Mouse (Mus musculus): ENCODE results near the gene Tmem120b. TPM values are rescaled to one million over a fixed set of nuclear protein-coding genes. Genes with fewer than 3 reads are reported as not detected.

Gene Tmem120b
- polyA plus RNA-seq, 1 experiment from 2014 or later: 10.3 TPM

DNA sequence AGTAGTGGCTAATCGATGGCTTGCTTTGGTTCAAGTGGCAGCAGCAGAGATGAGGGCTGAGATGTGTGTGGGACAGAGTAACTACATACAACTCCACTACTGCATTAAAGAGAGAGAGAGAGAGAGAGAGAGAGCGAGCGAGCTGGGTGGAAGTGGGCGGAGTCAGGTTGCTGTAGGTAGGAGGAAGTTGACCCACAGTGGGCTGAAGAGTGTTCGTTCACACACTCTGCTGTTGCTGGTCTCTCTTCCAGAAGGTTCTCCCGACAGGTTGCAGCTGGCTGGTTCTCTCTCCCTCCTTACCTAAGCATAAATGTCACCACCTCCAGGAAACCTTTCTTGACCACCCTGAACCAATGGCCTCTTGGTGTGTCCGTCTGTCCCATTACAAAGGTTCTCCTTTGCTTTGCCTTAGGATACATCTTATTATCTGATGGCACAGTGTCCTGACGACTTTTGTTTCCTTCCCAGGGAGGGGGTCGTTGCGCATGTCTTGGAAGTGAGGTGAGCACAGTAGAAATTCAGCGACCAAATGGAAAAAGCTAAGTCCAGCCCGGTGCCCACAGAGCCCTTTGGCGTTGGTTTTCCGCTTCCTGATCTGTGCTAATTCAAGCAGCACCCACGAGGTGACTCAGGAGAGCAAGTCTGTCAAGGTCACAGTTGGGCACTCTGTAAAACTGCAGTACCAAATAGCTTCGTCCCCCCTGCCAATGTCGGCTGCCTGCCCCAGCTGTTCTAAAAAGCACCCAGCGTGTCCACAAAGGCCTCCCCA, 57.6 kb downstream of the Tmem120b start:
- Histone ChIP-seq H3K27me3 (ENCODE audit: low read depth, poor library complexity, severe bottlenecking) (0 out of 2 replicates have a peak, but pooled peaks cover 2% of the 10 kb centered on the region), H3K27ac (replicated peaks) (no peak overlapping the region), H3K4me1 (peaks cover 7% of the 10 kb centered on the region), H3K4me3 (no peak overlapping the region), H3K36me3 (peaks cover 75% of the 10 kb centered on the region), H3K9me3 (replicated peaks) (no peaks in the 10 kb centered on the region; the same call in 1 of the 2 replicates)
- 89% methylated on average over 18 of the region's 18 CpGs for WGBS
- DNase-seq (ENCODE audit: low spot score): no peak

DNA sequence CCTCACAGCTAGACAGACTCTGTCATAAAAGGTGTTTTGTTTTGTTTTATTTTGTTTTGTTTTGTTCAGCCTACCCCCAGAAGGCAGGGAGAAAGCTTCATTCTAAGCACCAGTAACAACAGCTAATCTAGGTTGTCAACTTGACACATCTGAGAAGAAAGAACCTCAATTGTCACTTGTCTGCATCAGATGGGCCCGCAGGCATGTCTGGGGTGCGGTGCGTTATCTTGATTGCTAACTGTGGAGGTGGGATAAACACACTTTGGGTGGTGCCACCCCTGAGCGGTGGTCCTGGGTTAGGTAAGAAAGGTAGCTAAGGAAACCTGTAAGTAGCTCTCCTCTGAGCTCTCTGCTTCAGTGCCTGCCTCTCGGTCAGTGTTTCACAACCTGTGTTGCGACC, 58.8 kb downstream of the Tmem120b start:
- no peaks in the 10 kb centered on the region; the same call in 1 of the 2 replicates for H3K9me3 ChIP-seq (replicated peaks)
- peaks cover 14% of the 10 kb centered on the region for H3K27me3 ChIP-seq (ENCODE audit: low read depth, poor library complexity, severe bottlenecking)
- DNase-seq (ENCODE audit: low spot score): no peak
- H3K4me1 ChIP-seq: peaks cover 10% of the 10 kb centered on the region
- 90% methylated on average over 6 of the region's 6 CpGs for WGBS
- no peak overlapping the region for H3K4me3 ChIP-seq
- no peak overlapping the region for H3K27ac ChIP-seq (replicated peaks)
- H3K36me3 ChIP-seq: peaks cover 87% of the 10 kb centered on the region

DNA sequence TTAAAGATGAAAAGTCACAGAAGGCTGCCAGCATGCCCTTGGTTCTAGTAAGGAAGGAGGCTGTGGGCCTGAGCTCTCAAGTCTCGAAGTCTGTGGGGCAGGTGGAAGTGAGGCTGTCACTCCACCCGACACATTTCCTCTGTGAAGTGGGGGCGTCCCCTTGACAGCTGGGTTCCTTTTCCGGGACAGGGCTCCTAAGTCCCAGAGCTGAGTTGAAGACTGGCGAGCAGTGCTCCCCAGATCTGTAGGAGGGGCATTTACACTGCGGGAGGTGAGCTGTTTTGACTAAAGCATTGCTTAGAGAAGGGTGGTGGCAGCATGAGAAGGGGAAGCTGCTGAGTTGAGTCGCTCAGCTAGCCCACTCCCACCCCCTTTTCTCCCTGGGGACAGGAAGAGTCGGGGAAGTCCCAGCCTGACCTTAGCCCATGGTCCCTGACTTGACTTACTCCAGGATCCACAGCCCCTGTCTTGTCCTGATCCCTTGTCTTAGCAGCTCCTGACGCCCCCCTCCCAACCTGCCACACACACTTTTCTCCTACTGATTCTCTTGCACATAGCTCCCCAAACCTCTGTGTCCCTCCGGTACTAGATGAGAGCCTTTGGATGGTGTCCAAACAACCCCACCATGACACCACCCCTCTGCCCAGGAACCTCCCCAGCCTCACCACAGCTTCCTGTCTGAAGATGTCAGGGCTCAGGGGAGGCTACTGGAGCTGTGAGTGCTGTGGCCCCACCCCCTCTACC, 60.4 kb downstream of the Tmem120b start:
- peaks cover 75% of the 10 kb centered on the region for H3K36me3 ChIP-seq
- H3K4me1 ChIP-seq: peaks cover 25% of the 10 kb centered on the region
- WGBS: 61% methylated on average over 10 of the region's 10 CpGs

DNA sequence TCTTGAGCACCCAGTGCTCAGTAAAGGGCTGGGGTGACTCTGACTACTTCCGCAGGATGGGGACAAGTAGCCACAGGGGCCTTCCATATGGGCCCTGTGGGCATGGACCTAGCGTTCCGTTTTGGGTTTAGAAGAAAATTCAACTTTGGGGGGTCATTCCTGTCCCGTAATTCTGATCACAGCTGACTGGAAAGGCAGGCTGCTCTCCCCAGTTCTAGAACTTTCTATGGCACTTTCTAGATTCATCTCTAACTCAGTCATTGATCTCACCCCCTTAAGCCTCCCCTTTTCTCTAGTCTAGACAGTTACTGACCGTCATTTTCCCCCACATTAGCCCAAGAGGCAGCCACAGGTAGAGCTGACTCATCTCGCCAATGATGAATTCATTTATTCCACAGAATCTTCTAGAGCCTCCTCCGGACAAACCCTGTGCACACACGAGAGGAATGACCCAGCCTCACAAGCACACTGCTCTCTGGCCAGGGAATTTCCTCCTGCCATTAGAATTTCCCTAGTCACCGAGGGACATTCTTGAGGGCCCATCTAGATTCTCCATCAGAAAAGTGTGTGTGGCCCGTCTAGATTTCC, 61.0 kb downstream of the Tmem120b start:
- Histone ChIP-seq H3K4me1 (peaks cover 32% of the 10 kb centered on the region), H3K27me3 (ENCODE audit: low read depth, poor library complexity, severe bottlenecking) (peaks cover 16% of the 10 kb centered on the region), H3K36me3 (peaks cover 78% of the 10 kb centered on the region), H3K27ac (replicated peaks) (no peak overlapping the region), H3K9me3 (replicated peaks) (no peaks in the 10 kb centered on the region), H3K4me3 (no peak overlapping the region)
- DNase-seq (ENCODE audit: low spot score): no peak
- WGBS: 92% methylated on average over 10 of the region's 10 CpGs

More for the DNA sequence above, 60.4 kb downstream of the Tmem120b start:
- Histone ChIP-seq H3K9me3 (replicated peaks) (no peaks in the 10 kb centered on the region), H3K27me3 (ENCODE audit: low read depth, poor library complexity, severe bottlenecking) (peaks cover 16% of the 10 kb centered on the region), H3K27ac (replicated peaks) (no peak overlapping the region), H3K4me3 (no peak overlapping the region)
- no peak for DNase-seq (ENCODE audit: low spot score)

DNA sequence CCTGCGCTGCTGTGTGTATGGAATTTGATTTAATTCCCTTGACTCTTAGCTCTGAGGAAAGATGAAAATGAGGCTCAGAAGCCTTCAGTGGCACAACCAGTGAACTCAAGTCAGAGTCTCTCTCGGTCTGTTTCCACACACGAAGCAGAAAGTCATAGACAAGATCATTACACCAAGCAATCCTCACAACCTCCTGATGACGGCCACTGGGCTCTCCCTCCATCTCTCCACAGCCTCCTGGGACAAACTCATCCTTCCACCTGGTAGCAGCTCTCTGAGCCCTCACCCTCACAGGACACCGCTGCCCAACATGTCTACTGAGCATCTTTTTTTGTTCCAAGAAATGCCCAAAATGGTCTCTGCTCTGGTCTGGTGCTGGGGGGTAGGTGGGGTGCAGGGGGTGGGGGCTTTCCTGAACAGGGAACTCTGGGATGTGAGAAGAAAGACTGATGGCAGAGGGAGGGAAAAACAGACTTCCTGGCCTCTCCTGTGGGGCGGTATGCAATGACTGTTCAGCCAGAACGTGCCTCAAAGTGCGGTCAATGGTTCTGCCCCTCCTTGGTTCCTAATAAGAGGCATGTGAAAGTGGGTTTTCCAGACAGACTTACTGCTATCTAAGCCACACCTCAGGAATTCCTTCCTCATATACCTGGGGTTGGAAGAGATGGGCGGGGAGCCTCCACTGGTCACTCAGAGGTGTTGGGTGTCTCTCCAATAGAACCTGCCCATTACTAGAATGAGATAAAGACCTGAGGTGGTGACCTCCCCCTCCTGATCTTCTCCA, 62.0 kb downstream of the Tmem120b start:
- H3K36me3 ChIP-seq: peaks cover 83% of the 10 kb centered on the region
- H3K4me3 ChIP-seq: no peak overlapping the region
- peaks cover 16% of the 10 kb centered on the region for H3K27me3 ChIP-seq (ENCODE audit: low read depth, poor library complexity, severe bottlenecking)
- no peak for DNase-seq (ENCODE audit: low spot score)
- WGBS: 89% methylated on average over 9 of the region's 9 CpGs
- H3K4me1 ChIP-seq: peaks cover 42% of the 10 kb centered on the region
- no peak overlapping the region for H3K27ac ChIP-seq (replicated peaks)
- H3K9me3 ChIP-seq (replicated peaks): no peaks in the 10 kb centered on the region

DNA sequence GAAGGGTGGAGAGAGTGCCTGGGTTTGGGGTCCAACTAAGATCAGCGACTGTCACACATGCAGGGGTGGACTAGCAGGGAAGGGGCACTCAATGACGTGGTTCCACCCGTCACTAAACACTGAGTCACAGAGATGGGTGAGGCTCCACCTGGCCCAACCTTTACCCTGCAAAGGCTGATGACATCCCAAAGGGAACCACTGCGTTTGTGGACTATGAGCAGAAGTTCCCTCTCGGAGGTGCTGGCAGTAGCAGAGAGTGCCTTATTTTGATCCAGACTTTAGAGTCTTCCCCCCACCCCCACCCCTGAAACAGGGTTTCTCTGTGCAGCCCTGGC, 62.6 kb downstream of the Tmem120b start:
- Histone ChIP-seq H3K9me3 (replicated peaks) (no peaks in the 10 kb centered on the region), H3K4me3 (no peak overlapping the region), H3K36me3 (peaks cover 83% of the 10 kb centered on the region), H3K4me1 (peaks cover 47% of the 10 kb centered on the region), H3K27me3 (ENCODE audit: low read depth, poor library complexity, severe bottlenecking) (peaks cover 16% of the 10 kb centered on the region), H3K27ac (replicated peaks) (no peak overlapping the region)
- WGBS: 91% methylated on average over 5 of the region's 5 CpGs
- no peak for DNase-seq (ENCODE audit: low spot score)

DNA sequence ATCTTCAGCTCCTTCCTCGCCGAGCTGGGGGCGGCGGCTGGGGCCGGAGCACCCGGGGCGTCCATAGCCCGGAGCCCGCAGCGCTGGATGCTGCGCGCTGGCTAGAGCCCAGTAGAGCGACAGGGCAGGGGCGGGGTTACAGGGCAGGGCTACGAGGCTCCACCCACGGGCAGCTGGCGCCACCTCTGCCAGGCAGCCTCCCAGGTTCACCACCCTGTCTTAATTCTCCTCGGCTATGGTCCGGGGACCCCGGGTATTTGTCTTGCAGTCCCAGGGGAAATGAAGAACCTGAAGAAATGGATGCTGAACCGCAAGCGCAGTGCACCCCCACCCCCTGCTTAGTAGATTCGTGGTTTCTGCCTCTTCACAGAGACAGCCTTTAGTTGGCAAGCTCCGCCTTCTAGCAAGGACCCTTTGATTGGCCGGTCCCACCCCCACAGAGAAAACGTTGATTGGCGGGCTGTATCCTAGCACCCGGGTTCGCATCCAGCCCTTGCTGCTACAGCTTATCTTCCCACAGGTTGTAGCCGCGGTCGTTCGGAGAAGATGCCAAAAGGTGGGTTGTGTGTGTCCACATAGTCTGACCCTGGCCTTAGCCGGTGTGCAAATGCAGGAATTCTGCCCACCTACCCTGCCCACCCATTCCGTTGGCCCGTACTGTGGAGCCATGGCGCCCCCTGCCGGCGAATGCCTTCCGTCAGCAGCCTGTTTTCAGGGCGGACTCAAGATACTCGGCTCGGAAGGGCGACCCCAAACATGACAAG, 64.3 kb downstream of the Tmem120b start, which contains the start of gene Rhof:
Gene Rhof, minus strand, starts transcription at position 385 of the 764 bp plus-strand sequence.
- Histone ChIP-seq H3K9me3 (replicated peaks) (no peaks in the 10 kb centered on the region), H3K4me3 (peak within 1 kb of the TSS; percentile 99), H3K27ac (replicated peaks) (peak within 1 kb of the TSS; percentile 52), H3K36me3 (peaks cover 82% of the 10 kb centered on the region), H3K4me1 (peaks cover 64% of the 10 kb centered on the region), H3K27me3 (ENCODE audit: low read depth, poor library complexity, severe bottlenecking) (peaks cover 16% of the 10 kb centered on the region)
- 2% methylated on average over 44 of the region's 44 CpGs for WGBS
- peak; percentile 79 for DNase-seq (ENCODE audit: low spot score)

DNA sequence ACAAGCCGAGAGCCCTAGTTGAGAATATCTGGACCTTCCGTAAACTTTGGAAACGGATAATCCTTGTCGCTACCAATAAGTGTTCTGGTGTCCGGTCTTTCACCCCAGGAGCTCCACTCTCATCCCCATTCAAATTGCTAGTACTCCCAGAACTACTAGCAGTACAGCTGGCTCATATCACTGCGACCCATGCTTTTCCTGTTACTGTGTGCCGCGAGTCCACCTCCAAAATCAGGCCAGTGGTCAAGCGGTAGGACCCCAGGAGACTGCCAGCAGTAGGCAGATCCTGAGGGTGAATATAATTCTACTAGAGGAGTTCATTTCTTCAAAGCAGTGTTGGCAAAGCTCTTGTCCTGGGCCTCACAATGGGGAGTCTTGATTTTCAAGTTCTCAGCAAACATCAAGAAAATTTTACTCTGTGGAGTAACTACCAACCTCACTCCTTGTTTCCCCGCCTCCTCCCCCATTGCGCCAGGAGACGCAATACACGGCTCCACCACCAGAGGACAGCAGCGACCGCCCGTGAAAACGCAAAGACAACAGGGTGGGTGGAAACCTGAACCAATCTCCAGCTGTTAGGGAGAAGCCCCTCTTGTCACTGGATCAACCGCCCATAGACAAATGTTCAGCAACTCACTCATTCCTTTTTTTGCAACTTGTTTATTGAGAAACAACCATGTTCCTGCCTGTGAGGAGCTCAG, 65.0 kb downstream of the Tmem120b start:
- Histone ChIP-seq H3K36me3 (peaks cover 78% of the 10 kb centered on the region), H3K4me3 (peak overlapping the region; percentile 99), H3K27me3 (ENCODE audit: low read depth, poor library complexity, severe bottlenecking) (peaks cover 16% of the 10 kb centered on the region), H3K4me1 (peaks cover 72% of the 10 kb centered on the region), H3K9me3 (replicated peaks) (no peaks in the 10 kb centered on the region), H3K27ac (replicated peaks) (0 out of 2 replicates have a peak overlapping the region, but pooled peaks have one; percentile 47)
- peak; percentile 89 for DNase-seq (ENCODE audit: low spot score)
- 19% methylated on average over 18 of the region's 18 CpGs for WGBS

DNA sequence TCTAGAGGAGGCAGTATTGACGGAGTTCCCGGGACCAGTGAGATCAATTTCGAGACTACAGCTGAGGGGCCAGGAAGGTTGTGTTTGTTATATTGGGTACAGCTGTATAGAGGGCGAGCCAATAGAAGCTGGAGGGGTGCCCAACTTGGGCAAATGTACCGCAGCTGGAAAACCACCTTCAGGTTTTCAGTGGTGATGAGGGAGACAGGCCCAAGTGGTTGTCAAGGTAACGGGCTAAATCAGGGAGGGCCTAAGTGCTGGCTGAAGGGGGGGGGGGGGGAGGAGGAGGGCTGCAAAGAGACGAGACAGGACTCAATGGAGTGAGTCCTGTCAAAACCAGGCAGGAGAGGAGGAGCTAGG, 65.5 kb downstream of the Tmem120b start:
- Histone ChIP-seq H3K4me1 (peaks cover 73% of the 10 kb centered on the region), H3K9me3 (replicated peaks) (no peaks in the 10 kb centered on the region), H3K27me3 (ENCODE audit: low read depth, poor library complexity, severe bottlenecking) (peaks cover 16% of the 10 kb centered on the region), H3K36me3 (peaks cover 72% of the 10 kb centered on the region), H3K4me3 (peak overlapping the region; percentile 99), H3K27ac (replicated peaks) (peak overlapping the region; percentile 24; the same call in 1 of the 2 replicates)
- no peak for DNase-seq (ENCODE audit: low spot score)
- whole genome bisulfite sequencing: 24% methylated on average over 7 of the region's 7 CpGs

DNA sequence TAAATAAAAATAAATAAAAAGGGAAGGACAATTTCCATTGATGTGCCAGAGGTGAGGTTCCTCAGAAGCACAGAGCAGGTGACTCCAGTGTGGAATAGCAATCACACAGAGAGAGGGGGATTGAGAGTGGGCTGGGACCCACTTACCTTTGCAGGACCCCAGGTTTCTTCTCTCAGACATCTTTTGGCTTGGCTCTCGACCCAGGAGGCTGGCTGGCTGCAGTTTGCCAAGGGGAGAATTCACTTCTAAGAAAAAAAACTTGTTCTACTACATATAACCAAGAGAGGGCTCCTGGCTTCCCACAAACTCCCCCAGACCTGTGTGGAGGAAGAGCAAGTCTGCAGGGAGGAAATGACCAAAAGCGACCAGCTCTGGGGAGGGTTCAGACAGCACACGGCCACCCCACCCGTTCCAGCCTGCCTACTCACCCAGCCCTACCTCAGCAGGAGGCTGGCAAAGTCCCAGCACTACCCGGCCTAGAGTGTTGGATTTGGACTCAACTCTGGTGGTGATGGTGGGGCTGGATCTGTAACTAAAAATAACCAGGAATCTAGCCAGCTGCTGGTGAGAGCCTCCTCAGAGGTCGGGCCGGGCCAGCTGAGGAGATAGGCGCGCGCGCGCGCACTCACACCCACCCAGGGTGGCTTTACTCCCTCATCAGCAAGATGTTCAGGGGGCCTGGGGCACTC, 66.1 kb downstream of the Tmem120b start:
- Histone ChIP-seq H3K27me3 (ENCODE audit: low read depth, poor library complexity, severe bottlenecking) (peaks cover 16% of the 10 kb centered on the region), H3K27ac (replicated peaks) (peak overlapping the region; percentile 100; the same call in 1 of the 2 replicates), H3K36me3 (peaks cover 67% of the 10 kb centered on the region), H3K4me3 (peak overlapping the region; percentile 99), H3K9me3 (replicated peaks) (no peaks in the 10 kb centered on the region), H3K4me1 (peaks cover 75% of the 10 kb centered on the region)
- WGBS: 34% methylated on average over 13 of the region's 13 CpGs
- DNase-seq (ENCODE audit: low spot score): peak; percentile 22

DNA sequence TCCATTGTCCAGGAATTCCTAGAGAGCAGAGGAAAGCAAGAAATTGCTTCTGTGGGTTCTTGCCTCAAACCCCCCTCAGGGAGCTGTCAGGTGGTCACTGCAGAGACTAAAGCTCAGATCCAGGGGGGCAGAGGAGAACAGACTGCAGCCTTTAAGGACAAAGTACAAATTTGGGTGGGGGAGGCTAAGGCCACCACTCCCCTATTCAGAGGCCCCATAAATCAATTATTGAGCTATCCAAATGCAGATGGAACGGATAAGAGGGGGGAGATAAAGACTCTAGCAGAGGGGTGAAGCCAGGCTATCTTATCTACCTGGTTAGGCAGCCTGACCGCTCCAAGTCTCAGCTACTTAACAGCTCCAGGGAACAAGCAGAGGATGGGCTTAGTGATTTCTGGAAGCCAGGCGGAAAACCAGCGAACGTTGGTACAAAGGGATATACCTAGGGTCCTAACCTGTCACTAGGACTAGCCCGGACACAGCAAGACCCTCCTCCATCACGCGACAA, 66.7 kb downstream of the Tmem120b start:
- Histone ChIP-seq H3K27me3 (ENCODE audit: low read depth, poor library complexity, severe bottlenecking) (peaks cover 16% of the 10 kb centered on the region), H3K36me3 (peaks cover 61% of the 10 kb centered on the region), H3K4me1 (peaks cover 76% of the 10 kb centered on the region), H3K4me3 (peak overlapping the region; percentile 99), H3K9me3 (replicated peaks) (no peaks in the 10 kb centered on the region), H3K27ac (replicated peaks) (peak overlapping the region; percentile 100)
- 27% methylated on average over 8 of the region's 8 CpGs for WGBS
- no peak for DNase-seq (ENCODE audit: low spot score)
